Mouse (Mus musculus): Measurements from ENCODE around the gene Hcfc1r1. TPM values are rescaled to one million over a fixed set of nuclear protein-coding genes. Genes with fewer than 3 reads are reported as not detected.

Hcfc1r1 gene
- polyA plus RNA-seq, 1 experiment from 2014 or later: 136 TPM

- Histone ChIP-seq H3K36me3 (ENCODE audit: control insufficient read depth, insufficient read depth) (no peaks in the 10 kb centered on the region), H3K9ac (ENCODE audit: low read depth, low read length) (no peak within 1 kb of the TSS), H3K4me3 (ENCODE audit: low read depth, low read length) (no peak within 1 kb of the TSS), H3K27ac (ENCODE audit: low read depth, low read length) (no peak within 1 kb of the TSS), H3K4me2 (replicated peaks; ENCODE audit: low read depth) (no peak within 1 kb of the TSS), H3K27me3 (replicated peaks; ENCODE audit: control insufficient read depth, insufficient read depth, low read length) (no peaks in the 10 kb centered on the region), H3K4me1 (replicated peaks; ENCODE audit: control insufficient read depth, insufficient read depth, low read length) (no peaks in the 10 kb centered on the region), H3K9me3 (ENCODE audit: control insufficient read depth) (no peaks in the 10 kb centered on the region)
- TF ChIP-seq CTCF (IDR thresholded peaks at IDR 0.05; ENCODE audit: low read depth): no peak
- ATAC-seq: no peak
- WGBS: 62% methylated on average over 7 of the region's 7 CpGs
Measured at GRCm38 (mm10) chr17:23722376-23723125, 49.2 kb downstream of the Hcfc1r1 start, which contains the start of gene 1520401A03Rik. Gene 1520401A03Rik (minus strand): TSS chr17:23722783.

Other genes with a start within 250 kb of the Hcfc1r1 start
- gene Vmn2r117, start 193.9 kb upstream of the Hcfc1r1 start, polyA plus RNA-seq (2015; fragmentation: Nextera tagmentation; extraction: Ambion mirVana): not detected in 2 replicates
- 8.1 and 8.2 TPM in 2 replicates for gene Zfp213, start 109.4 kb upstream of the Hcfc1r1 start, polyA plus RNA-seq (2015; fragmentation: Nextera tagmentation; extraction: Ambion mirVana)
- 3.1 and 3.4 TPM in 2 replicates for gene Zfp13, start 74.1 kb upstream of the Hcfc1r1 start, polyA plus RNA-seq (2015; fragmentation: Nextera tagmentation; extraction: Ambion mirVana)
- gene Zscan10, start 72.7 kb upstream of the Hcfc1r1 start, polyA plus RNA-seq (2015; fragmentation: Nextera tagmentation; extraction: Ambion mirVana): not detected in 2 replicates
- 0.13 and 0.16 TPM in 2 replicates for gene Mmp25, start 28.3 kb upstream of the Hcfc1r1 start, polyA plus RNA-seq (2015; fragmentation: Nextera tagmentation; extraction: Ambion mirVana)
- gene Bicdl2, start 13.1 kb upstream of the Hcfc1r1 start, polyA plus RNA-seq (2015; fragmentation: Nextera tagmentation; extraction: Ambion mirVana): 7.8 and 8.5 TPM in 2 replicates
- gene Thoc6, start 286 bp downstream of the Hcfc1r1 start, polyA plus RNA-seq (2015; fragmentation: Nextera tagmentation; extraction: Ambion mirVana): 14.7 and 15.5 TPM in 2 replicates
- gene Tnfrsf12a, start 3.9 kb downstream of the Hcfc1r1 start, polyA plus RNA-seq (2015; fragmentation: Nextera tagmentation; extraction: Ambion mirVana): 46.6 and 50.9 TPM in 2 replicates
- 0.38 and 0.42 TPM in 2 replicates for gene Cldn6, start 5.7 kb downstream of the Hcfc1r1 start, polyA plus RNA-seq (2015; fragmentation: Nextera tagmentation; extraction: Ambion mirVana)
- 0.23 and 0.34 TPM in 2 replicates for gene Cldn9, start 10.4 kb downstream of the Hcfc1r1 start, polyA plus RNA-seq (2015; fragmentation: Nextera tagmentation; extraction: Ambion mirVana)
- gene 1520401A03Rik, start 49.2 kb downstream of the Hcfc1r1 start, polyA plus RNA-seq (2015; fragmentation: Nextera tagmentation; extraction: Ambion mirVana): 0.05 TPM in 1 of 2 replicates, not detected in the other
- 12.4 and 12.6 TPM in 2 replicates for gene Pkmyt1, start 52.7 kb downstream of the Hcfc1r1 start, polyA plus RNA-seq (2015; fragmentation: Nextera tagmentation; extraction: Ambion mirVana)
- gene Paqr4, start 67.3 kb downstream of the Hcfc1r1 start, polyA plus RNA-seq (2015; fragmentation: Nextera tagmentation; extraction: Ambion mirVana): 15.0 and 15.9 TPM in 2 replicates
- 2.7 and 2.8 TPM in 2 replicates for gene Kremen2, start 72.2 kb downstream of the Hcfc1r1 start, polyA plus RNA-seq (2015; fragmentation: Nextera tagmentation; extraction: Ambion mirVana)
- gene Flywch1, start 98.0 kb downstream of the Hcfc1r1 start, polyA plus RNA-seq (2015; fragmentation: Nextera tagmentation; extraction: Ambion mirVana): 36.8 and 39.0 TPM in 2 replicates
- 17.6 and 19.1 TPM in 2 replicates for gene Flywch2, start 112.5 kb downstream of the Hcfc1r1 start, polyA plus RNA-seq (2015; fragmentation: Nextera tagmentation; extraction: Ambion mirVana)
- 185 and 230 TPM in 2 replicates for gene Srrm2, start 116.9 kb downstream of the Hcfc1r1 start, polyA plus RNA-seq (2015; fragmentation: Nextera tagmentation; extraction: Ambion mirVana)
- gene Elob, start 155.5 kb downstream of the Hcfc1r1 start, polyA plus RNA-seq (2015; fragmentation: Nextera tagmentation; extraction: Ambion mirVana): 994 and 1,025 TPM in 2 replicates
- not detected in 2 replicates for gene Prss33, start 162.5 kb downstream of the Hcfc1r1 start, polyA plus RNA-seq (2015; fragmentation: Nextera tagmentation; extraction: Ambion mirVana)
- 16.2 and 23.1 TPM in 2 replicates for gene Prss32, start 170.3 kb downstream of the Hcfc1r1 start, polyA plus RNA-seq (2015; fragmentation: Nextera tagmentation; extraction: Ambion mirVana)
- 5.2 and 6.2 TPM in 2 replicates for gene Prss41, start 170.6 kb downstream of the Hcfc1r1 start, polyA plus RNA-seq (2015; fragmentation: Nextera tagmentation; extraction: Ambion mirVana)
- gene Prss21, start 194.5 kb downstream of the Hcfc1r1 start, polyA plus RNA-seq (2015; fragmentation: Nextera tagmentation; extraction: Ambion mirVana): not detected in 2 replicates
- 3.8 and 6.3 TPM in 2 replicates for gene Dcpp1, start 207.3 kb downstream of the Hcfc1r1 start, polyA plus RNA-seq (2015; fragmentation: Nextera tagmentation; extraction: Ambion mirVana)
- not detected in 2 replicates for gene Dcpp2, start 207.3 kb downstream of the Hcfc1r1 start, polyA plus RNA-seq (2015; fragmentation: Nextera tagmentation; extraction: Ambion mirVana)
- 4.7 and 7.6 TPM in 2 replicates for gene Dcpp3, start 243.9 kb downstream of the Hcfc1r1 start, polyA plus RNA-seq (2015; fragmentation: Nextera tagmentation; extraction: Ambion mirVana)